Mouse (Mus musculus) stomach, postnatal 0 days (tissue): ENCODE results near the gene Reg3g.

ENCODE experiments used
- CTCF ChIP-seq: IDR thresholded peaks from 2 replicates; pipeline ENCODE4 v1.5.1; 2016; ENCODE audit warnings: antibody characterized with exemption, low read depth, mild to moderate bottlenecking, moderate library complexity
- EP300 ChIP-seq: optimal IDR thresholded peaks from 2 replicates; pipeline ENCODE3; 2016; ENCODE audit warnings: antibody characterized with exemption

GRCm38 (mm10) chr6:78468772-78469171 lies at the start of gene Reg3g:
- no peak for TF ChIP-seq CTCF
- no peak for TF ChIP-seq EP300
